Mouse (Mus musculus) lung, embryonic 16.5 days (tissue): ENCODE measurements around the gene Borcs8. TPM values are rescaled to one million over a fixed set of nuclear protein-coding genes. Genes with fewer than 3 reads are reported as not detected.

Source experiments
- ATAC-seq: fragments of 200-750 bp; cut with Nextera tagmentation; 2 replicates; pipeline ENCODE4 v1.8.0; 2017; ENCODE audit warnings: low read depth, mild to moderate bottlenecking, moderate library complexity
- H3K27ac ChIP-seq: fragments of 300-500 bp; sonication (generic); 2 replicates; pipeline ENCODE4 v1.5.1; 2014; ENCODE audit warnings: mild to moderate bottlenecking, control low read depth, low read length
- H3K27me3 ChIP-seq: fragments of 300-500 bp; sonication (generic); 2 replicates; pipeline ENCODE4 v1.6.1; 2014; ENCODE audit warnings: low read depth, low read length, mixed read lengths; ENCODE audit not compliant: control insufficient read depth, insufficient read depth
- H3K36me3 ChIP-seq: fragments of 300-500 bp; sonication (generic); 2 replicates; pipeline ENCODE4 v1.6.1; 2014; ENCODE audit warnings: low read length; ENCODE audit not compliant: control insufficient read depth, insufficient read depth
- H3K4me1 ChIP-seq: fragments of 300-500 bp; sonication (generic); replicated peaks from 2 replicates; pipeline ENCODE4 v1.6.1; 2014; ENCODE audit warnings: low read length, mixed read lengths; ENCODE audit not compliant: control insufficient read depth, insufficient read depth
- H3K4me2 ChIP-seq: fragments of 300-500 bp; sonication (generic); 2 replicates; pipeline ENCODE4 v1.6.1; 2014; ENCODE audit warnings: low read depth, low read length, control low read depth
- H3K4me3 ChIP-seq: fragments of 300-500 bp; sonication (generic); 2 replicates; pipeline ENCODE4 v1.5.1; 2014; ENCODE audit warnings: mild to moderate bottlenecking, low read length, control low read depth
- H3K9ac ChIP-seq: fragments of 300-500 bp; sonication (generic); 2 replicates; pipeline ENCODE4 v1.6.1; 2014; ENCODE audit warnings: low read length, control low read depth
- H3K9me3 ChIP-seq: fragments of 300-500 bp; sonication (generic); 2 replicates; pipeline ENCODE4 v1.6.1; 2016; ENCODE audit warnings: low read length; ENCODE audit not compliant: control insufficient read depth
- WGBS: fragments of 180-500 bp; shearing (Covaris S2); extraction: QIAGEN DNeasy Blood & Tissue Kit; methylation state at CpG from one replicate; pipeline ENCODE4 v1.1.7; 2014; 5-methylcytosine and 5-hydroxymethylcytosine counted together
- microRNA-seq: library from miRNA; unstranded; fragments of <30 nt; microRNA quantifications from one replicate; pipeline ENCODE4, GENCODE M21; 2016
- polyA plus RNA-seq: library from polyadenylated mRNA; unstranded; fragments of >200 nt; fragmentation: Nextera tagmentation; extraction: Ambion mirVana; gene quantifications from 2 replicates; pipeline ENCODE4 v1.2.1, GENCODE M21; 2015

The Borcs8 gene
- polyA plus RNA-seq, 1 experiment from 2014 or later: 56.6 TPM

DNA sequence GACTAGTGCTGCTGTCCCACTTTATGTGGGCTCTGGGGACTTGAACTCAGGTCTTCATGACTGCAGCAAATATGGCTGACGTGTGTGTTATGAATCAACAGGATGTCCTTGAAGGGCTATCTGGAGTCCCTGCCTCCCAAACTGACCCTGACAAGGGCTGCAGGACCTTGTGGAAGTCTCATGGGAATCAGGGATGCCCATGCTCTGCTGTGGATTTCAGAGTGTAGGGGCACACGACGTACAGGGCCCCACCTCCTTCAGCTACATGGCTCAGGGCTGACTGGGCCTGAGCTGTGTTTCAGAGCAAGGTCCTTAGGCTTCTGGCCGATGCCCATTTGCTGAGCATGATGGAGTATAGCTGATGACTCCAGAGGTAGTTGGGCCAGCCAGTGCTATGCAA, 43.9 kb downstream of the Borcs8 start:
- Histone ChIP-seq H3K36me3 (peaks cover 11% of the 10 kb centered on the region; the same call in 1 of the 2 replicates), H3K4me3 (no peak overlapping the region), H3K27ac (no peak overlapping the region), H3K4me1 (no peaks in the 10 kb centered on the region), H3K9ac (no peak overlapping the region), H3K4me2 (no peak overlapping the region), H3K9me3 (no peaks in the 10 kb centered on the region), H3K27me3 (no peaks in the 10 kb centered on the region)
- 87% methylated on average over 4 of the region's 4 CpGs for WGBS
- ATAC-seq: no peak

DNA sequence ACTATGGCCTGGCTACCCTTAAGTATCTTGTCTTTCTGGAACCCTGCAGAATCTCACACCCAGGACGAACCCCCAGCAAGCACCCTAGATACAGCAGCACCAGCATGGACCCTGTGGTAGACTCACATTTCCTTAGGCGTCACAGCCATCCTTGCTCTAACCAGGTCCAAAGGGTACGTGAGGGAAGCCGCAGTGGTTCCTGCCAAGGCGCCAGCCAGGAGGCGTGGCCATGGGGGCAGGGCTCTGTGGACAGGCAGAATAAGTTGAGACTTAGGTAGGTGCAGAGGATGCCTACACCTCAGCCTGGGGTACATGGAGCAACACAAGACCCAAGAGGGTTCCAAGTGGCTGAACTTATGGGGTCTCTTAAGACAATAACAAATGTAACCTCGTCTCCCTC, 49.4 kb downstream of the Borcs8 start:
- no peak for ATAC-seq
- no peak overlapping the region for H3K9ac ChIP-seq
- no peaks in the 10 kb centered on the region for H3K4me1 ChIP-seq
- H3K27ac ChIP-seq: no peak overlapping the region
- H3K36me3 ChIP-seq: no peaks in the 10 kb centered on the region
- H3K27me3 ChIP-seq: no peaks in the 10 kb centered on the region
- WGBS: 59% methylated on average over 7 of the region's 7 CpGs
- no peak overlapping the region for H3K4me2 ChIP-seq
- H3K9me3 ChIP-seq: no peaks in the 10 kb centered on the region
- no peak overlapping the region for H3K4me3 ChIP-seq

DNA sequence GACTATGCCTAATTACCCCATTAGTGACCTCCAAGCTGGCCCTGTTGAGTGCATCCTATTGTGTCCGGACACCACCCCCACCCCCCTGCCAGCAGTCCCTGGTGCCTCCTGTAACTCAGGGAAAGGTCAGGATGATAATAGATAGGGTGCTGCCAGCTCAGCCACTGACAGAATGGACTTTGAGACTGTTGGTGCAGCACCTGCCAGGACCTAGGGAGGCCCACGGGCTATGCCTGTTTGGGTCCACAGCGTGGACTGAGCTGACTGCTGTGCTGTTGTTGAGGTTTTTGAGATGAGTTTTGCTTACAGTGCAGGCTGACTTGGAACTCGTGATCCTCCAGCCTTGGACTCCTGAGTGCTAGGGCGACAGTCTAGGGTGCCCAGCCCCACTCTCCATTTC, 53.9 kb downstream of the Borcs8 start:
- WGBS: 66% methylated on average over 5 of the region's 5 CpGs
- Histone ChIP-seq H3K27me3 (no peaks in the 10 kb centered on the region), H3K36me3 (no peaks in the 10 kb centered on the region), H3K9ac (no peak overlapping the region), H3K4me1 (no peaks in the 10 kb centered on the region), H3K9me3 (no peaks in the 10 kb centered on the region), H3K4me2 (no peak overlapping the region), H3K4me3 (no peak overlapping the region), H3K27ac (no peak overlapping the region)
- no peak for ATAC-seq

DNA sequence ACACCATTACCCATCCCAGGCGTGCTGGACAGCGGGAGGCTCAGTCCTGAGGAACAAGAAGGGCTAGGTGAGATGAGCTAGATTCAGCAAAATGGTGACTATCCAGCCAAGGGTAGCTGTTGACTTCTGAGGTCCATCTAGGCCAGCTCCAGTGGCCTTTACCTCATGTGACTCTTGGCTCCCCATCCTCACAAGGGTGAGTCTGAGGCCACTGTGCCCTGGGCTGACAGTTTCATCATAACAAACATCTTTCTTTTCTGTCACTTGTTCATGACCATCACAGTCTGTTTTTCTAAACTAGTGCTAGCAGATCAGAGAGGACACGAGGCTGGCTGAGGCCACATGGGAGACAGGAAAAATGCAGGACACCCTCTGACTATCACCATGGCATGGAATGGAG, 54.9 kb downstream of the Borcs8 start:
- H3K4me3 ChIP-seq: no peak overlapping the region
- H3K27ac ChIP-seq: no peak overlapping the region
- H3K36me3 ChIP-seq: no peaks in the 10 kb centered on the region
- no peak overlapping the region for H3K9ac ChIP-seq
- no peaks in the 10 kb centered on the region for H3K27me3 ChIP-seq
- ATAC-seq: no peak
- no peaks in the 10 kb centered on the region for H3K9me3 ChIP-seq
- 75% methylated on average over 3 of the region's 3 CpGs for WGBS
- no peak overlapping the region for H3K4me2 ChIP-seq
- no peaks in the 10 kb centered on the region for H3K4me1 ChIP-seq

DNA sequence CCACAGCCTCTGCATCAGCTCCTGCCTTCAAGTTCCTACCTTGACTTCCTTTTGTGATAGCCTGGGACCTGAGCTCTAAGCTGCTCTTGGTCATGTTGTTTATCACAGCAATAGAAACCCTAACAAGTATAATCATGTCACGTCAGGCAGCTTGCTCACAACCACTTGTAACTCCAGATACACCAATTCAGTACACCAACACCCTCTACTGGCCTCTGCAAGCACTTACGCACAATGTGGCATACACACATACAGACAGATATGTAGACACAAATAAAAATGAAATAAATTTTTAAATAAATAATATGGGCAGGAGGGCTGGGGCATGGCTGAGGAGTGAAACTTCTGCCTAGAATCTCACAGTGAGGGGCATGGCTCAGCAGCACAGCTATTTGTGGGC, 56.5 kb downstream of the Borcs8 start:
- H3K9me3 ChIP-seq: no peaks in the 10 kb centered on the region
- H3K4me3 ChIP-seq: no peak overlapping the region
- H3K9ac ChIP-seq: no peak overlapping the region
- WGBS: 71% methylated on average over 2 of the region's 2 CpGs
- no peak overlapping the region for H3K27ac ChIP-seq
- H3K36me3 ChIP-seq: no peaks in the 10 kb centered on the region
- H3K4me2 ChIP-seq: no peak overlapping the region
- H3K27me3 ChIP-seq: no peaks in the 10 kb centered on the region
- no peak for ATAC-seq
- peaks cover 13% of the 10 kb centered on the region for H3K4me1 ChIP-seq

Small RNA genes within 50 kb of the gene (microRNA-seq; reads per million reads assigned to microRNA genes)
- gene Mir7066: not detected

Other genes starting within 250 kb of the Borcs8 start
- gene Tssk6, start 237.3 kb upstream of the Borcs8 start, polyA plus RNA-seq: 2.0 and 2.7 TPM in 2 replicates
- gene Ndufa13, start 236.9 kb upstream of the Borcs8 start, polyA plus RNA-seq: 176 and 179 TPM in 2 replicates
- gene Yjefn3, start 236.8 kb upstream of the Borcs8 start, polyA plus RNA-seq: 4.0 and 4.1 TPM in 2 replicates
- 41.6 and 42.1 TPM in 2 replicates for gene Gatad2a, start 143.1 kb upstream of the Borcs8 start, polyA plus RNA-seq
- 54.0 and 55.1 TPM in 2 replicates for gene Mau2, start 96.8 kb upstream of the Borcs8 start, polyA plus RNA-seq
- gene Sugp1, start 96.7 kb upstream of the Borcs8 start, polyA plus RNA-seq: 43.1 and 44.1 TPM in 2 replicates
- gene Tm6sf2, start 66.6 kb upstream of the Borcs8 start, polyA plus RNA-seq: 0.94 and 1.2 TPM in 2 replicates
- gene Hapln4, start 56.0 kb upstream of the Borcs8 start, polyA plus RNA-seq: 0.06 TPM in 1 of 2 replicates, not detected in the other
- 0.21 and 0.59 TPM in 2 replicates for gene Ncan, start 18.6 kb upstream of the Borcs8 start, polyA plus RNA-seq
- 29.6 and 31.1 TPM in 2 replicates for gene Nr2c2ap, start 8.2 kb upstream of the Borcs8 start, polyA plus RNA-seq
- 21.1 and 21.2 TPM in 2 replicates for gene Rfxank, start 345 bp upstream of the Borcs8 start, polyA plus RNA-seq
- gene Mef2b, start 212 bp downstream of the Borcs8 start, polyA plus RNA-seq: 0.29 and 0.38 TPM in 2 replicates
- gene Tmem161a, start 32.9 kb downstream of the Borcs8 start, polyA plus RNA-seq: 68.8 and 69.9 TPM in 2 replicates
- 5.1 and 5.2 TPM in 2 replicates for gene Slc25a42, start 72.8 kb downstream of the Borcs8 start, polyA plus RNA-seq
- gene Sugp2, start 94.7 kb downstream of the Borcs8 start, polyA plus RNA-seq: 29.9 and 30.9 TPM in 2 replicates
- 22.4 and 24.5 TPM in 2 replicates for gene Armc6, start 95.0 kb downstream of the Borcs8 start, polyA plus RNA-seq
- 60.0 and 66.8 TPM in 2 replicates for gene Homer3, start 143.3 kb downstream of the Borcs8 start, polyA plus RNA-seq
- gene Ddx49, start 163.0 kb downstream of the Borcs8 start, polyA plus RNA-seq: 39.6 and 44.8 TPM in 2 replicates
- gene Cope, start 163.0 kb downstream of the Borcs8 start, polyA plus RNA-seq: 325 and 349 TPM in 2 replicates
- gene Cers1, start 176.3 kb downstream of the Borcs8 start, polyA plus RNA-seq: 2.4 and 3.0 TPM in 2 replicates
- 0.40 and 1.4 TPM in 2 replicates for gene Gdf1, start 190.3 kb downstream of the Borcs8 start, polyA plus RNA-seq
- gene Upf1, start 213.8 kb downstream of the Borcs8 start, polyA plus RNA-seq: 8.7 and 10.5 TPM in 2 replicates
- 0.68 and 0.75 TPM in 2 replicates for gene Comp, start 234.1 kb downstream of the Borcs8 start, polyA plus RNA-seq